Comparison of ENCODE assay signal across 7 mouse cellular contexts in genomic region chr17:47395376-47395913, GRCm38 (mm10). TPM values are rescaled to one million over a fixed set of nuclear protein-coding genes. Genes with fewer than 3 reads are reported as not detected.
DNase-seq lines count a peak whose midpoint lies in the region; ATAC-seq and TF ChIP-seq lines count a peak whose summit lies in the region.

No protein-coding gene starts in this region.

- no peak for TF ChIP-seq CTCF in brain, embryonic 14.5 days (IDR thresholded peaks at IDR 0.05; ENCODE audit: borderline replicate concordance, extremely low read depth, insufficient read depth, insufficient read length)
- no peak for TF ChIP-seq CTCF in hindbrain, postnatal 0 days (IDR thresholded peaks at IDR 0.05; ENCODE audit: low read depth)

- peak overlapping the region; percentile 47 for H3K4me2 ChIP-seq in hindbrain, postnatal 0 days (ENCODE audit: low read depth, low read length)
- H3K4me2 ChIP-seq in liver, embryonic 12.5 days = peak overlapping the region; percentile 71

- peak overlapping the region; percentile 24 for H3K4me3 ChIP-seq in hindbrain, postnatal 0 days (ENCODE audit: low read length)
- H3K4me3 ChIP-seq in liver, embryonic 12.5 days = peak overlapping the region; percentile 45

- no peak overlapping the region; the same call in 1 of the 2 replicates for H3K9ac ChIP-seq in hindbrain, postnatal 0 days (replicated peaks; ENCODE audit: low read length)
- H3K9ac ChIP-seq in liver, embryonic 12.5 days = 0 out of 2 replicates have a peak overlapping the region, but pooled peaks have one; percentile 7

- no peaks in the 10 kb centered on the region for H3K27me3 ChIP-seq in hindbrain, postnatal 0 days (ENCODE audit: insufficient read depth, low read length)
- peaks cover 72% of the 10 kb centered on the region for H3K27me3 ChIP-seq in liver, embryonic 12.5 days (replicated peaks)

- 2% methylated on average over 20 of the region's 20 CpGs for WGBS in hindbrain, postnatal 0 days
- under 1% methylated on average over 20 of the region's 20 CpGs for WGBS in liver, embryonic 12.5 days (ENCODE audit: insufficient replicate concordance)

- DNase-seq in MN1 (ENCODE audit: low spot score) = peak; percentile 95
- DNase-seq in brain, embryonic 14.5 days (ENCODE audit: low read depth) = peak; percentile 35
- peak; percentile 51 for DNase-seq in gastrocnemius, postnatal 10 days
- peak; percentile 32 for DNase-seq in hindbrain, postnatal 0 days (ENCODE audit: low spot score)
- DNase-seq in thymus, adult 18-20 months = peak; percentile 19

- H3K27ac ChIP-seq in hindbrain, postnatal 0 days = no peak overlapping the region
- no peak overlapping the region for H3K27ac ChIP-seq in liver, embryonic 12.5 days

- TF ChIP-seq POLR2A in brain, embryonic 14.5 days (IDR thresholded peaks at IDR 0.05; ENCODE audit: borderline replicate concordance, extremely low read depth, insufficient read depth, insufficient read length, poor library complexity, severe bottlenecking) = no peak

- peaks cover 9% of the 10 kb centered on the region; the same call in 1 of the 2 replicates for H3K4me1 ChIP-seq in hindbrain, postnatal 0 days (ENCODE audit: insufficient read depth, low read length)
- H3K4me1 ChIP-seq in liver, embryonic 12.5 days = peaks cover 20% of the 10 kb centered on the region

- H3K36me3 ChIP-seq in hindbrain, postnatal 0 days (ENCODE audit: insufficient read depth, low read length) = no peaks in the 10 kb centered on the region
- no peaks in the 10 kb centered on the region for H3K36me3 ChIP-seq in liver, embryonic 12.5 days

- H3K9me3 ChIP-seq in hindbrain, postnatal 0 days (ENCODE audit: low read length) = no peaks in the 10 kb centered on the region
- no peaks in the 10 kb centered on the region for H3K9me3 ChIP-seq in liver, embryonic 12.5 days (replicated peaks)

- peak; percentile 76; the same call in 1 of the 2 replicates for ATAC-seq in hindbrain, postnatal 0 days
- ATAC-seq in liver, embryonic 12.5 days = peak; percentile 76
- peak; percentile 88 for ATAC-seq in monocyte, adult 5-6 weeks (replicated peaks; ENCODE audit: insufficient number of reproducible peaks, low FRiP score, low TSS enrichment, poor library complexity, severe bottlenecking)

RNA-seq across cellular contexts. Expression of gene Guca1a, which starts 4.9 kb away (rescaled TPM):
- polyA plus RNA-seq in brain, embryonic 14.5 days (2012; rRNA removed) = 0.43 and 0.83 TPM in 2 replicates
- total RNA-seq in gastrocnemius, postnatal 10 days (2021) = 1 to 10 TPM in 1 of 2 experiments, under 1 TPM in 1; 0.66 to 1.6 TPM
- 0.78 TPM in 1 of 2 replicates, not detected in the other for total RNA-seq in hindbrain, postnatal 0 days (2014; rRNA removed)
- 0.69 and 1.4 TPM in 2 replicates for polyA plus RNA-seq in hindbrain, postnatal 0 days (2015; fragmentation: Nextera tagmentation; extraction: Ambion mirVana)
- 0.97 and 1.4 TPM in 2 replicates for polyA plus RNA-seq in liver, embryonic 12.5 days (2016; fragmentation: Nextera tagmentation; extraction: Ambion mirVana)
- total RNA-seq in monocyte, adult 5-6 weeks (2017) = 0.57 TPM in 1 of 3 replicates, not detected in the others

RNA-seq across cellular contexts. Expression of gene Guca1b, which starts 10.3 kb away (rescaled TPM):
- 1.2 TPM in 2 replicates for polyA plus RNA-seq in brain, embryonic 14.5 days (2012; rRNA removed)
- under 1 TPM; 0.47 TPM for total RNA-seq in gastrocnemius, postnatal 10 days (2021)
- not detected in 2 replicates for total RNA-seq in hindbrain, postnatal 0 days (2014; rRNA removed)
- 0.14 and 0.42 TPM in 2 replicates for polyA plus RNA-seq in hindbrain, postnatal 0 days (2015; fragmentation: Nextera tagmentation; extraction: Ambion mirVana)
- 0.48 and 0.56 TPM in 2 replicates for polyA plus RNA-seq in liver, embryonic 12.5 days (2016; fragmentation: Nextera tagmentation; extraction: Ambion mirVana)
- 0.43 to 3.8 TPM (median 1.6 TPM) in 3 replicates for total RNA-seq in monocyte, adult 5-6 weeks (2017)

RNA-seq across cellular contexts. Expression of gene Mrps10, which starts 26.8 kb away (rescaled TPM):
- polyA plus RNA-seq in brain, embryonic 14.5 days (2012; rRNA removed) = 46.2 and 47.5 TPM in 2 replicates
- 10 to 100 TPM; 41.3 to 45.0 TPM for total RNA-seq in gastrocnemius, postnatal 10 days (2021)
- 26.6 and 32.9 TPM in 2 replicates for total RNA-seq in hindbrain, postnatal 0 days (2014; rRNA removed)
- polyA plus RNA-seq in hindbrain, postnatal 0 days (2015; fragmentation: Nextera tagmentation; extraction: Ambion mirVana) = 76.9 and 84.9 TPM in 2 replicates
- polyA plus RNA-seq in liver, embryonic 12.5 days (2016; fragmentation: Nextera tagmentation; extraction: Ambion mirVana) = 66.2 and 70.4 TPM in 2 replicates
- total RNA-seq in monocyte, adult 5-6 weeks (2017) = 32.6 to 39.2 TPM (median 36.2 TPM) in 3 replicates

RNA-seq across cellular contexts. Expression of gene AI661453, which starts 41.0 kb away (rescaled TPM):
- 0.42 and 0.85 TPM in 2 replicates for polyA plus RNA-seq in brain, embryonic 14.5 days (2012; rRNA removed)
- total RNA-seq in gastrocnemius, postnatal 10 days (2021) = under 1 TPM; 0.47 to 0.50 TPM
- 0.52 and 2.7 TPM in 2 replicates for total RNA-seq in hindbrain, postnatal 0 days (2014; rRNA removed)
- polyA plus RNA-seq in hindbrain, postnatal 0 days (2015; fragmentation: Nextera tagmentation; extraction: Ambion mirVana) = 0.14 and 0.15 TPM in 2 replicates
- polyA plus RNA-seq in liver, embryonic 12.5 days (2016; fragmentation: Nextera tagmentation; extraction: Ambion mirVana) = 0.10 and 0.31 TPM in 2 replicates
- total RNA-seq in monocyte, adult 5-6 weeks (2017) = 0.29 TPM in 1 of 3 replicates, not detected in the others

RNA-seq across cellular contexts. Expression of gene 1700001C19Rik, which starts 41.7 kb away (rescaled TPM):
- 0.41 and 0.53 TPM in 2 replicates for polyA plus RNA-seq in brain, embryonic 14.5 days (2012; rRNA removed)
- total RNA-seq in gastrocnemius, postnatal 10 days (2021) = not detected
- 1.7 TPM in 1 of 2 replicates, not detected in the other for total RNA-seq in hindbrain, postnatal 0 days (2014; rRNA removed)
- polyA plus RNA-seq in hindbrain, postnatal 0 days (2015; fragmentation: Nextera tagmentation; extraction: Ambion mirVana) = 0.45 and 0.81 TPM in 2 replicates
- 0.62 and 0.66 TPM in 2 replicates for polyA plus RNA-seq in liver, embryonic 12.5 days (2016; fragmentation: Nextera tagmentation; extraction: Ambion mirVana)
- not detected in 3 replicates for total RNA-seq in monocyte, adult 5-6 weeks (2017)

Comparison
In these comparisons a context has a peak if more than half of its experiments do, and no peak if none do; other contexts are left out.
1. DNase-seq: peak in every context shown above with its lines; median percentile 95 in MN1; 51 in gastrocnemius, postnatal 10 days; 35 in brain, embryonic 14.5 days; 32 in hindbrain, postnatal 0 days; 19 in thymus, adult 18-20 months.